Mouse (Mus musculus) stomach, embryonic 16.5 days (tissue): ENCODE results near the gene Rpl36-ps4. TPM values are rescaled to one million over a fixed set of nuclear protein-coding genes. Genes with fewer than 3 reads are reported as not detected.
"Not testable (repeated sequence)": the region's sequence is repeated elsewhere in the genome, so short reads cannot be mapped to it uniquely, and the experiment has no call there.

Experiments
- ATAC-seq: fragments of 200-750 bp; cut with Nextera tagmentation; 2 replicates; pipeline ENCODE4 v1.8.0; 2017; ENCODE audit warnings: moderate number of reproducible peaks, moderate TSS enrichment; ENCODE audit not compliant: insufficient read depth, low FRiP score
- H3K27ac ChIP-seq: fragments of 300-500 bp; sonication (generic); 2 replicates; pipeline ENCODE4 v1.5.1; 2014; ENCODE audit warnings: low read length
- H3K27me3 ChIP-seq: fragments of 300-500 bp; sonication (generic); 2 replicates; pipeline ENCODE4 v1.6.1; 2014; ENCODE audit warnings: low read length, control low read depth, mixed read lengths; ENCODE audit not compliant: control insufficient read depth, insufficient read depth
- H3K36me3 ChIP-seq: fragments of 300-500 bp; sonication (generic); 2 replicates; pipeline ENCODE4 v1.6.1; 2014; ENCODE audit warnings: low read length; ENCODE audit not compliant: control insufficient read depth, insufficient read depth
- H3K4me1 ChIP-seq: fragments of 300-500 bp; sonication (generic); 2 replicates; pipeline ENCODE4 v1.6.1; 2014; ENCODE audit warnings: low read length, control low read depth, mixed read lengths; ENCODE audit not compliant: control insufficient read depth, insufficient read depth
- H3K4me2 ChIP-seq: fragments of 300-500 bp; sonication (generic); 2 replicates; pipeline ENCODE4 v1.6.1; 2014; ENCODE audit warnings: low read depth, low read length, mixed read lengths
- H3K4me3 ChIP-seq: fragments of 300-500 bp; sonication (generic); replicated peaks from 2 replicates; pipeline ENCODE4 v1.5.1; 2014; ENCODE audit warnings: mild to moderate bottlenecking, low read length
- H3K9ac ChIP-seq: fragments of 300-500 bp; sonication (generic); 2 replicates; pipeline ENCODE4 v1.6.1; 2014; ENCODE audit warnings: low read length
- H3K9me3 ChIP-seq: fragments of 300-500 bp; sonication (generic); replicated peaks from 2 replicates; pipeline ENCODE4 v1.6.1; 2016; ENCODE audit warnings: low read length, control low read depth; ENCODE audit not compliant: control insufficient read depth
- WGBS: fragments of 180-500 bp; shearing (Covaris S2); extraction: QIAGEN DNeasy Blood & Tissue Kit; methylation state at CpG from one replicate; pipeline ENCODE4 v1.1.7; 2014; 5-methylcytosine and 5-hydroxymethylcytosine counted together
- polyA plus RNA-seq: library from polyadenylated mRNA; unstranded; fragments of >200 nt; fragmentation: Nextera tagmentation; extraction: Ambion mirVana; gene quantifications from 2 replicates; pipeline ENCODE4 v1.2.1, GENCODE M21; 2015

Rpl36-ps4 gene
- polyA plus RNA-seq, 1 experiment from 2014 or later: not detected

DNA sequence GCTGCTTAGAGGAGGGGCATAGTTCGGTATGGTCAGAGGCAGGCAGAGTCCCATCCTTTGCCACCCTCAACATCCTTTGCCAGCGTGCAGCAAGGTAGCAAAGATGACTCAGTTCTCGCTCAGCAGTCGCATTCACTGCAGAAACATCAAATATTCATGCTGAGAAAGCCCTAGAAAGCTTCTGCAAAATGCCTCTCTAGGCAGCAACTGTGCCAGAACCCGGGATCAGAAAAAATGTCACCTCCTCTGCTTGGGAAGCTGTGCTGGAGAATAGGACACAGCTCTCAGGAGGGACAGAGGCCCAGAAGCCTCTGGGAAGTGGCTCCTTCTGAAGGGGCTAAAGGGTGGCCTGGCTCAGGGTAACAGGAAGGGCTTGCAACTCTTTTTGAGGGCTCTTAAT, 2.7 kb upstream of the Rpl36-ps4 start:
- H3K9ac ChIP-seq: no peak overlapping the region
- no peak for ATAC-seq
- H3K4me1 ChIP-seq: 0 out of 2 replicates have a peak, but pooled peaks cover 3% of the 10 kb centered on the region
- no peak overlapping the region for H3K4me3 ChIP-seq
- WGBS: 84% methylated on average over 5 of the region's 5 CpGs
- no peaks in the 10 kb centered on the region for H3K36me3 ChIP-seq
- no peak overlapping the region for H3K27ac ChIP-seq
- H3K9me3 ChIP-seq: no peaks in the 10 kb centered on the region
- H3K27me3 ChIP-seq: no peaks in the 10 kb centered on the region
- H3K4me2 ChIP-seq: no peak overlapping the region

GRCm38 (mm10) chr17:87934326-87934725, 13.5 kb downstream of the Rpl36-ps4 start:
- H3K36me3 ChIP-seq: no peaks in the 10 kb centered on the region
- no peak overlapping the region for H3K27ac ChIP-seq
- no peak overlapping the region for H3K4me2 ChIP-seq
- WGBS: 71% methylated on average over 10 of the region's 10 CpGs
- no peak overlapping the region for H3K4me3 ChIP-seq
- H3K27me3 ChIP-seq: no peaks in the 10 kb centered on the region
- H3K9ac ChIP-seq: no peak overlapping the region
- no peaks in the 10 kb centered on the region for H3K4me1 ChIP-seq
- ATAC-seq: no peak
- no peaks in the 10 kb centered on the region for H3K9me3 ChIP-seq

GRCm38 (mm10) chr17:87934736-87935135, 14.0 kb downstream of the Rpl36-ps4 start:
- WGBS: 80% methylated on average over 8 of the region's 8 CpGs
- no peaks in the 10 kb centered on the region for H3K9me3 ChIP-seq
- H3K9ac ChIP-seq: no peak overlapping the region
- H3K27me3 ChIP-seq: no peaks in the 10 kb centered on the region
- no peak overlapping the region for H3K4me3 ChIP-seq
- H3K27ac ChIP-seq: no peak overlapping the region
- no peak overlapping the region for H3K4me2 ChIP-seq
- no peaks in the 10 kb centered on the region for H3K4me1 ChIP-seq
- no peak for ATAC-seq
- no peaks in the 10 kb centered on the region for H3K36me3 ChIP-seq

DNA sequence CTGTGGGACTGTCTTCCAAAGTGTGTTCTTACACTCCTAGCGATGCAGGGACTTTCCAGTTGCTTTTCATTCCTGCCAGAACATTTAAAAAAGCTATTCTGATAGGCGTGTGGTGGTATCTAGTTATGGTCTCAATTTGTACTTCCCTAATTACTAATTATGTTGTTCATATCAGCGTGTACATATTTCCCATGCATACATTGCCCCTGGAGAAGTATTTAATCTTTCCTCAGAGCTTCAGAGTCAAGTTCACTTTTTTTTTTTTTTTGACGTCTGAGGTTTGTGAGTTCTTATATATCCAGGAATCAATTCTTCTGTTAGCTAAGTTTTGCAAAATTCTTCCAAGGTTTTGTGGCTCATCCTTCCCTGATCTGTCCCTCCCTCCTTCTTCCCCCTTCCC, 15.4 kb downstream of the Rpl36-ps4 start:
- 80% methylated on average over 4 of the region's 4 CpGs for WGBS
- no peak for ATAC-seq
- H3K4me1 ChIP-seq: no peaks in the 10 kb centered on the region

DNA sequence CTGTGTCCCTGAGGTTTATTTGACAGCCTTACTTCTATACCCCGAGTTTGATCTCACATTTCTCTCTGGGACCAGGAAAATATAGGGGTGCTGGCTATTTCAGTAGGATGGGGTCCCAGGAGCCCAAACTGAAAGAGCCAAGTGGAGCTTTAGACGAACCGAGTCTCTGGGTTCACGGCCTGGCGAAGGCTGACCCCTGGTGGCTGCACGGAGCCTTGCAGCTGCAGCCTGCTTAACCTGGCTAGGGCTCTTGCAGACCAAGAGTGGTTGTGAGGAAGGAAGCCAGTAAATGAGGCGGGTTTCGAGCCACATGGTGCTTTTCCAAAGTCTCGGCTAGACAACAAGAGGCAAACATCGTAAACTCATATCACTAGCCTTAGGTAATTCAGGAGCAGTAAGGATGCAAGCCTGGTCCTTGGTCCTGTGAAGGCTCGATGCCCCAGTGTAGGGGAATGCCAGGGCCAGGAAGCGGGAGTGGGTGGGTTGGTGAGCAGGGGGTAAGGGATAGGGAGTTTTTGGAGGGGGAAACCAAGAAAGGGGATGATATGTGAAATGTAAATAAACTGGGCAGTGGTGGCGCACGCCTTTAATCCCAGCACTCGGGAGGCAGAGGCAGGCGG, 28.3 kb downstream of the Rpl36-ps4 start:
- no peak overlapping the region for H3K9ac ChIP-seq
- H3K4me2 ChIP-seq: no peak overlapping the region
- ATAC-seq: no peak
- H3K36me3 ChIP-seq: no peaks in the 10 kb centered on the region
- no peak overlapping the region for H3K27ac ChIP-seq
- H3K4me1 ChIP-seq: no peaks in the 10 kb centered on the region
- WGBS: 40% methylated on average over 16 of the region's 16 CpGs
- H3K9me3 ChIP-seq: no peaks in the 10 kb centered on the region
- no peak overlapping the region for H3K4me3 ChIP-seq
- H3K27me3 ChIP-seq: no peaks in the 10 kb centered on the region

More for the DNA sequence above, 15.4 kb downstream of the Rpl36-ps4 start:
- Histone ChIP-seq H3K27me3 (no peaks in the 10 kb centered on the region), H3K9me3 (no peaks in the 10 kb centered on the region), H3K27ac (no peak overlapping the region), H3K36me3 (no peaks in the 10 kb centered on the region), H3K4me2 (no peak overlapping the region), H3K4me3 (no peak overlapping the region), H3K9ac (no peak overlapping the region)

- not testable (repeated sequence) for H3K9ac ChIP-seq, H3K27me3 ChIP-seq, H3K36me3 ChIP-seq, H3K27ac ChIP-seq, H3K9me3 ChIP-seq, H3K4me2 ChIP-seq, H3K4me1 ChIP-seq, ATAC-seq, H3K4me3 ChIP-seq
- WGBS: 81% methylated on average over 13 of the region's 13 CpGs
Observed at GRCm38 (mm10) chr17:87954618-87955124, 33.9 kb downstream of the Rpl36-ps4 start.

- no peaks in the 10 kb centered on the region for H3K27me3 ChIP-seq
- H3K4me2 ChIP-seq: no peak overlapping the region
- WGBS: 71% methylated on average over 12 of the region's 12 CpGs
- no peaks in the 10 kb centered on the region for H3K36me3 ChIP-seq
- H3K4me3 ChIP-seq: no peak overlapping the region
- no peaks in the 10 kb centered on the region for H3K4me1 ChIP-seq
- H3K27ac ChIP-seq: no peak overlapping the region
- ATAC-seq: no peak
- no peak overlapping the region for H3K9ac ChIP-seq
- H3K9me3 ChIP-seq: no peaks in the 10 kb centered on the region
Observed at GRCm38 (mm10) chr17:87957096-87957840, 36.5 kb downstream of the Rpl36-ps4 start.

GRCm38 (mm10) chr17:87958283-87958682, 37.5 kb downstream of the Rpl36-ps4 start:
- WGBS: 62% methylated on average over 8 of the region's 8 CpGs
- Histone ChIP-seq H3K9me3 (no peaks in the 10 kb centered on the region), H3K9ac (no peak overlapping the region), H3K36me3 (no peaks in the 10 kb centered on the region), H3K27me3 (no peaks in the 10 kb centered on the region), H3K4me1 (no peaks in the 10 kb centered on the region), H3K4me3 (no peak overlapping the region), H3K4me2 (no peak overlapping the region), H3K27ac (no peak overlapping the region)
- no peak for ATAC-seq

DNA sequence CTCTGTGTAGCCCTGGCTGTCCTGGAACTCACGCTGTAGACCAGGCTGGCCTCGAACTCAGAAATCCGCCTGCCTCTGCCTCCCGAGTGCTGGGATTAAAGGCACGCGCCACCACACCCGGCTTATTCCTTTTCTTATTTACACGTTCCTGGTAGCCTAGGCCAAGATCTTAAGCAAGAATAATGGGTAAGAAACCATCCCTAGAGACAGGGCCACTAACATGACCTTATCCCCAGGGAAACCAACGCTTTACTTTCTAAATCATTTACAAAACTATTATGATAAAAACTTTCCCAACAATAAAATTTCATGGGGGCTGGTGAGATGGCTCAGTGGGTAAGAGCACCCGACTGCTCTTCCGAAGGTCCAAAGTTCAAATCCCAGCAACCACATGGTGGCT, 38.6 kb downstream of the Rpl36-ps4 start:
- not testable (repeated sequence) for H3K9ac ChIP-seq, H3K4me1 ChIP-seq, ATAC-seq, H3K9me3 ChIP-seq, H3K4me2 ChIP-seq, H3K27me3 ChIP-seq, H3K27ac ChIP-seq, H3K36me3 ChIP-seq, H3K4me3 ChIP-seq
- WGBS: 93% methylated on average over 11 of the region's 11 CpGs
